Mouse (Mus musculus) liver (tissue): Measurements from ENCODE around the gene St6galnac1.
"Not testable (repeated sequence)": the region's sequence is repeated elsewhere in the genome, so short reads cannot be mapped to it uniquely, and the experiment has no call there.

Source experiments
- DNase-seq: peaks from one replicate; pipeline ENCODE4 v3.0.0-alpha.2; 2020; ENCODE audit warnings: mixed read lengths

The St6galnac1 gene

DNA sequence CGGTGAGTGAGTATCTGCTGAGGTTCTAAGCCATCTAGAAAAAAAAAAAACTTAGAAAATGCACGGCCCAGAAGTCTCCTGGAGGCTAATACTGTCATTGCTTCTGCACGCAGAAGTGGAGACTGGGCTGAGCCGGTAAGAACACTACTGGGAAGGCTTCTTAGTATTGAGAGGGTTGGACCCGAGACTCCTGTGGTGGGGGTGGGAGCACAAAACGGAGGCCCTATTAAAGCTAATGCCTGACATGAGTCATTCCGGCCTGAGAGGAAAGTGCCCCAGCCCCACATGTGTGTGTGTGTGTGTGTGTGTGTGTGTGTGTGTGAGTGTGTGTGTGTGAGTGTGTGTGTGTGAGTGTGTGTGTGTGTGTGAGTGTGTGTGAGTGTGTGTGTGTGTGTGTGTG is 31.8 kb upstream of the St6galnac1 start:
- DNase-seq, result no peak

DNA sequence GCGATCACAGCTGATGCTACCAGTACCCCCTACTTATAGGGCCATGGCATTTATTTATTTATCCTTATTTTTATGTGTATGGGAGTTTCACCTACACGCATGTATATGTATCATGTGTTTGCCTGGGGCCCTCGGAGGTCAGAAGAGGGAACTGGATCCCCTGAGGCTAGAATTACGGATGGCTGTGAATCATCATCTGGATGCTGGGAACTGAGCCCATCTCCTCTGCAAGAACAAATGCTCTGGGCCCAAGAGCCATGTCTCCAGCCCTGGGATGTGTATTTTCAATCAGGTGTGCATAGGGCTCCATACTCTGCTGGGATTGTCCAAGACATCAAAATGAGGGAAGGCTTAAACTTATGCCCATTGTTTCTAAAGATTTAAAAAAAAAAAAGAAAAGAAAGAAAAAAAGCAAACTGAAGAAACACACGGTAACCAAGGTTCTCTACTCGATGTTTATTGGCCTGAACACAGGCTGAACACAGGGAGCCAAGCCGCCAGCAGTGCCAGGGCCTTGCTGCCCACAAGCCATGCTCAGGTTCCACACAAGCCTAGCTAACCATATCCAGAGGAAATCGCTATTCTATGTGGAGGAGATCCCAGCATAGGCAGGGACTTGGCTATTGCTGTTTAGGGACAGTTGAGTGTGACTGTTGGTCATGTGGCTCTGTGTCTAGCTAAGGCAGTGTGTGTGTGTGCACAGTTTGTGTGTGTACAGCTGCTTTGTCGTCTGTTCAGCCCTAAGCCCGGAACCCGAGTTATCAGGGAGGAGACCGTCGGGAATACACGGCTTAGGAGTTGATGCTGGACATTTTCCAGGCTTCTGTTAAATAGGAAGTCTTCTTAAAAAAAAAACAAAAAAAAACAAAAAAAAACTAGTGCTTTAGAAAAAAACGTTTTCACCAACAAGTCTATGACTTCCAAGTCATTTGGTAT is 31.1 kb upstream of the St6galnac1 start:
- no peak for DNase-seq

DNA sequence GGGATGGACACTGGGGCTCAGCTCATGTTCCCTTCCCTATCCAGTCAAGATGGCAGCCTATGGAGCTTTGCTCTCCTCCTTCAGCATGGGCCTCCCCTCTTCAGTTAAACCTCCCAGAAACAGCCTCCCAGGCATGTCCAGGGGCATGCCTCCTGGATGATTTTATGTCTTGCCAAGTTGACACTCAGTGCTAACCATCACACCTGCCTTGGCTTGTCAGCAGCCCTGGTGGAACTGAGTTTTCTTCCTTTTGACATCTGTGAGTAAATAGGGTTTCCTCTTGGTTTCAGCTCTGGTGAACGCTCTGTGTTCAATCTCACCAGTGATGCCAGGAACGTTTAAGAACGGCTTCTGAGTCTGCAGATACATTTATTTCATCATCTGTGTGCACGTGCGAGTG is 27.4 kb upstream of the St6galnac1 start:
- no peak for DNase-seq

DNA sequence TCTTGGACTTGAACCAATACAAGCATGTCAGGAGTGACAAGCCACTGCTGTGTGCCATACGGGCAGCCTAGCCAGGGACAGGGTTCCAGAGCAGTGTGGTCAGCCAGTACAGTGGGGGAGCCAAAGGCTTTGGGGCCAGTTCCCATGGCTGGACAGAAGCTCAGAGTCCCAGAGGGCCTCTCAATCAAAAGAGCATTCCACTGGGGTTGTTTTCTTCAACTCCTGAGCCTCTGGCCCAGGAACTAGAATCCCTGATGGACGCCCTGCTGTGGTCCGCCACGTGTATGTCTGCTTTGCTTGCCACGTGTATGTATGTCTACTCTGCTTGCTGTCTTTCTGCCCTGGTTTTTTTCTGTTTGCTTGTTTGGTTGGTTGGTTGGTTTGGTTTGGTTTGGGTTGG is 25.8 kb upstream of the St6galnac1 start:
- DNase-seq, result no peak

DNA sequence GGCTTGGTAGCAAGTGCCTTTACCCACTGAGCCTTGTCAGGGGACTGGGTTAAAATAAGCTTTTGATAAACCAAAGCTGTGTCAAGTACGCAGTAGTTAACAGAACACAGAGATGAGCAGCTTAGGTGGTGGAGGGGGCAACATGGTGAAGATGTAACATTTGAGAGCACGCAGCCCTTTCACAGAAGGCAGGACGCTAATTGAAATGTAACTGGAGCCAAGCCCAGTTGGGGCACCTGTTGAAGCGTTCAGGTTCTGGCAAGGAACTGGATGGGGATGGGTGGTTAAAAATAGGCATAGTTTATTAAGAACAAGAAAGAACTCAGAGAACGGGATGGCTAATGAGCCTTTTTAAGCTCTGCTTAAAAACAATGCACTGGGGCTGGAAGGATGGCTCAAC is 24.1 kb upstream of the St6galnac1 start:
- DNase-seq, result no peak

DNA sequence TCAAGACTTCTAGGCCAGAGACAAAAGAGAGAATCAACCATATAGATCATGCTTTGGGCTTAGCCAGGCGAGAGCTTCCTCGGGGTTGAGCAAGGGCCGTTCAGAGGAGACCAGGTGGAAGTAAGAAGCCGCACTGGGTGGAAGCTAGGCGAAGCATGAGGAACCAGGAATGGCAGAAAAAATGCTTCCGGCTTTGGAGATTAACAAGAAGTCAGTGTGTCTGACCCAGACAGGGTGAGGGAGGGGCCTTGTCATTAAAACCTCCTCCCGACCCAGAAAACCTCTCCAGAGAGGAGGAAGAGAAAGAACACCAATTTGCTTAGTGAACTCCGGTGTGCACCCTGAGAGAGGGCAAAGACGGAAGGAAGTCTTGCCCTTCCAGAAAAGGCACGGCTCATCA is 8.9 kb upstream of the St6galnac1 start:
- DNase-seq, result no peak

DNA sequence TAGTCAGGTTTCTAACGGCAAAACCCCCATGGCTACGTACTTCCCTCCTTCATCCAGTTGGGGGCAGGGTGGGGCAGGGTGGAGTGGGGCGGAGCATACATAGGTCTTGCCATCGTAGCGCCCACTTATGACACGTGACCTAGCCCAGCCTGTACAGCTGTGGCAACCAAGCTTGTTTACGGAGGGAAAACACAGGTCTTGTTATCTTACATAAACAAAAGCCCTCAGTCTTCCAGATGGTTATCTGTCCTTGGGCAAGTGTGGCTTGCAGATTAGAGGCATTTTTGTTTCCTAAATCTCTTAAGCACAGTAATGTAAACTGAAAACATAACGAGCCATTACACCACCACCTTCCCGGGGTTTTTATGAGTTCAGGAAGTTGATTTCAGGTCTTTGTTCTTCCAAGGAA is 7.4 kb upstream of the St6galnac1 start:
- peak; percentile 78 for DNase-seq

DNA sequence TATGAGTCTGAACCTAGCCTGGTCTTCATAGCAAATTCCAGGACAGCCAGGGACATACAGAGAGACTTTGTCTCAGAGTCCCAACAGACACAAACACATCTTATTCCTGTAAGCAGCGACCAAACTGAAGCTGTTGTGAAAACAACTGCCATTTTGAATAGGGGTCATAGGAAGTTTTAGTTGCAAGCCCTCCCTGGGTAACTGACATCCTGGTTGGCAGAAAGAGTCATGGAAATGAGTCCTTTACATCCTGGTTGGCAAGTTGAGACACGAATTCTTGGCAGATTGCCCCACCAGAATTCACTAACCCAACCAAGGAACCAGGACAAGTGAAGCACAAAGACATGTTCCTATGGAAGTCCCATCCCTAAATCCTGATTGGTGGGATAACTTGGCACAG is 2.1 kb downstream of the St6galnac1 start:
- DNase-seq, result no peak

DNA sequence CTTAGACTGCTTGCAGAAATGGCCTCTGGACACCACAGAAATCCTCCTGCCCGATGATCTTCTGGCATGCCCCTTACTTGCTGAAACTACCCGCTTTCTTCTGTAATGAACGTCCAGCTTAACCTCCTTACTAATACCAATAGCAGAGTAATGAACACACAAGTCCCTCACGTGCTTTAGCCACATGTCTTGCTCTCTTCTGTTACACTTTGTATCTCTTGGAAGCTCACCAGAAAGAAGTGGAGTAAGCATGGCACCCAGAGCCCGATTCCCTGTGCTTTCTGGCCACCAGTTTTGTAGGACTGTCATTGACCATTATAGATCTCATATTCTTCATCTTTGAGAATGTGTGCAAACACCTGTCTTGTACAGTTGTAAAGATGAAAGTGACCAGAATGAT is 5.4 kb downstream of the St6galnac1 start:
- no peak for DNase-seq

DNA sequence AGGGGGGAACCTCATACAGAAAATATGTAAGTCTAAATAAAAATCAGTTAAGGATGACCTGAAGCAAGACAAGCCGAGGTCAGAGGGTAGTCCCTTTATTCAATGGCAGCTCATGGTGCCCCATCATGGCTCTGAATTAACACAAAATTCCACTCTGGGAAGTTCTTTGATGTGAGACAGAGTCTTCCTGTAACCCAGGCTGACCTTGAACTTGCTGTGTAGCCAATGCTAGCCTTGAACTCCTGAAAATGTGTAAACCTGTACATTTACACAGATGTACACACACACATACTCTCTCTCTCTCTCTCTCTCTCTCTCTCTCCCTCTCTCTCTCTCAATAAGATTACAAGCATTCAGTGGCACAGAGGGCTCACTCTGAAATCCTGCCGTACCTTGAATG is 10.4 kb downstream of the St6galnac1 start:
- no peak for DNase-seq

DNA sequence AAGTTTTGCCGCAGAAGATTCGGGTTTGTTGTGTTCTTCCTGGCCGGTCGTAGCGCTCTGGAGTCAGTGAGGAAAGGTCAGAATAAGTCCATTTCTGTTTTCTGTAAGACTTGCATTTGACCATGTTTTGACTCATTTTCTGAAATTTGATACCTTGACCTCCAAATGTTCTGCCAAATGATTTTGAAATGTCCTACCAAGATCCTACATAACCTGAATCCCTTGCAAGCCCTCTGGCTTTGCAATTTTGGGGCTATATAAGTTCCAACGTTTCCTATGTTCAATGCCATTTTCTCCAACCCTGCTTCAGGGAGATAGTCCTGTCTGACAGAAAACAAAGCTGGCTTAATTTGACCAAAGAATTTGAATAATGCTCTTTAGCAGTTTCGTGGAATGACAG is 11.0 kb downstream of the St6galnac1 start:
- no peak for DNase-seq

DNA sequence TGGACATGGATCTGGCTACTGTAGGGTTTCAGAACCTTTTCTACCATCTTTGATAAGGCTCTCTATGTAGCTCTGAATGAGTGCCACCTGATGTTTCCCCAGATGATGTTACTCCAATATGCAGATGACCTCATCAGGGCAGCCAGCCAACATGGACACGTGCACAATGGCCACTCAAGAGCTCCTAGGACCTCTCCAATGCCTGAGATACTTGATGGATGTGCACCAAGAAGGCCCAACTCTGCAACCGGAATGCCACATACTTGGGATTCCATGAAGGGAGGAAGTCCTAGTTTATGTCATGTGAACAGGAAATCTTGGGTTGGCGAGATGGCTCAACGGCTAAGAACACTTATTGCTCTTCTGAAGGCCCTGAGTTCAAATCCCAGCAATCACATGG is 20.1 kb downstream of the St6galnac1 start:
- no peak for DNase-seq

DNA sequence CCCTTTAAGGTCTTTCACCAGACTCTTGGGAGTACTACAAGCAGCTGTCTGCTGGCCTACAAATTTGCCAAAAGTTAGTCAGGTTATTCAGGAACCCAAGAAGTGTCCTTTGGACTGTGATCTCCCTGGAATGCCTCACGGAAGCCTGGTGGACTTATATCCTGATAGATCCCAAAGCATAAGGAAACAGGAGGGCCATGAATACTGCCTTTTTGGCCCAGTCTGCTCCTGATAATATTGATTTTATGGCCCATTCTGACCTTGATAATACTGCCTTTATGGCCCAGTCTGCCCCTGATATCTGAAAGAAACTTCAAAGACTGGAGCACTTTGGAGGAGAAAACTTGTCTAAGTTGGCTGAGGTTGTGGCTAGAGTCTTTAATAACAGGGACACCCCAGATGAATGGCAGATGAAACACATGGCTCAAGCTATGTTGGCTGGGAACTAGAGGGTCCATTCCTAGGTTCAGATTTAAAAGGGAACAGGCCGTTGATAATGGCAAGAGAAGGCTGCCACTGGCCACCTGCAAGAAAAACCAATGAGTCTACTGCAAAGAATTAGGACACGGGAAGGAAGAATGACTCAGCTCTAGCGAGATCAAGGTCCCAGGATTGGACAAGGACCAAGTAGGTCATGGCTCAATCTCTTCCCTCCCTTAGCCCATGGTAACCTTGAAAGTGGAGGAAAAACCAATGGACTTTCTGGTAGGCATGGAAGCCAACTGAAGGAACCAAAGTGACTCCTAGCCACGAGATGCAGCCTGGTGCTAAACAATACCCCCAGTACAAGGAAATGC is 21.4 kb downstream of the St6galnac1 start:
- no peak for DNase-seq

DNA sequence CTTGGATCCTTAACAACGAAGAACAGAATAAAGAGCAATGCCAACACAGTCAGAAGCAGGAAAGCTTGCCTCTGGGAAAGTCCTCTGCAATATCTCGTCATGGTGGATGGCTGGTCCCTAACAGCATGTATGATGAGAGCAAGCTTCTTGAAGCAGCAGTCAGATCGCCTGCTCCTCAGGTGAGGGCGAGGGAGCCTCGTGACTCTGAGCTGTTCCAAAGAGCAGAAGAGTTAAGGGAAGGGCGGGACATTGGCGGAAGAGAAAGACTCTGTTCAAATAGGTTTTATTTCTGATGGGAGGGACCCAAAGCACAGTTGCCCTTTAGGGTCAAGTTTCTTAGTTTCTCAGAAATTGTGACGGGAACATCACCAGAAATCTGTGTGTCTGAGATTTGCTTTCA is 25.6 kb downstream of the St6galnac1 start:
- no peak for DNase-seq

DNA sequence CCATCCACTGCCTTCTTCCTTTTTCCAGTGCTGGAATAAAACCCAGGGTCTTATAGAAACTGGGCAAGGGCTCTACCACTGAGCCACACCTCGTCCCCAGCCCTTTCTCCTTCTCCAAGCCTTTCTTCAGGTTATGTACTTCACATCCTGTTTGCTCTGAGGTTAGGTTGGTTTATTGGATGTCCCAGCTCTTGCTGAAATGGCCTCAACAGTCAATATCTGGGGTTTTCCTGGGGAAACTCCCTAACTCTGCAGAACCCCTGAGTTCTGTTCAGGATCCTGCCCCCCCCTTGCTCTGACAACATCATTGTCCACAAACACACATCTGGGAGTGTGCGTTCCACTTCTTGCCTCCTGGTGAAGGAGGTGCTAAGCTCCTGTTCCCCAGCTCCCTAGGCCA is 26.6 kb downstream of the St6galnac1 start:
- DNase-seq, result not testable (repeated sequence)

DNA sequence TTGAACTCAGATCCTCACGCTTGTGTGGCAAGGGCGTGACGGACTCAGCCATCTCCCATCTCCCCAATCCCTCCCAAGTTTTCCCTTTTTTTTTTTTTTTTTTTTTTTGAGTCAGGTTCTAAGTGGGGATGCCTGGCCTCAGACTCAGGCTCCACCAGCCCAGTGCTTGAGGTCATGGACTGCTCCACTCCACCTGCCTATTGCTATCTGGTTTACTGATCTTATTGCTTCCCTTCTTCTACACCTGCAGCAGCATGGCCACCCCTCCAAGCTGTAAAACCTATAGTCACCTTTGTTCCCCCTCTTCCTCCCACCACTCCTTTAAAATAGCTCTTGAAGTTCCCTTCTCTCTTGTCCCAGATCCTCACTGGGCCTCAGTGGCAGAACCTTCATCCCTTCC is 28.5 kb downstream of the St6galnac1 start:
- DNase-seq, result not testable (repeated sequence)

DNA sequence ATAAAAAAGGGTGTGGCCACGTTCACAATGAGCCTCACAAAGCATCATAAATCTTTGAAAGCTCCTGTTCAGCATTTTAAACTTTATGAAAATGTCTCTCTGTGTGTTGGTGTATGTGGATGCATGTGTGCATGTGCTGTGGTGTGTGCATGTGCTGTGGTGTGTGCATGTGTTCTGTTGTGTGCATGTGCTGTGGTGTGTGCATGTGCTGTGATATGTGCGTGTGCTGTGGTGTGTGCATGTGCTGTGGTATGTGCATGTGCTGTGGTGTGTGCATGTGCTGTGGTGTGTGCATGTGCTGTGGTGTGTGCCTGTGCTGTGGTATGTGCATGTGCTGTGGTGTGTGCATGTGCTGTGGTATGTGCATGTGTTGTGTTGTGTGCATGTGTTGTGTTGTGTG is 29.9 kb downstream of the St6galnac1 start:
- not testable (repeated sequence) for DNase-seq

DNA sequence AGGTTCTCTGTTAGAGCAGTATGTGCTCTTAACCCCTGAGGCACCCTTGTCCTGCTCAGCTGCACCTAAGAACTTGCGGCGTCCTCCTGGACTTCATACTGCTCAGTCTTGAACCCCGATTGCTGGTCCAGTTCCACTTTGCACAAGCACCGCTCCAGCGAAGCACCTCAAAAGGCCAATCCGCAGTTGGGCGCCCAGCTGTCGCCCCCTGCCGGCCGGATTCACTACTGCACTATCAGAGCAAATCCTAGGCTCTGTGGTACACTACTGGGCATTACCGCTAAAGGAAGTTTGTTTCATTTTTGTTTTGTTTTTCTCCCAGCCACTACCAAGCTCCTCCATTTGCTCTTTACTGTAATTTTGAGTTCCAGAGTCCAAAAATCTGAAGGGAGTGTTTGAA is 36.9 kb downstream of the St6galnac1 start:
- peak; percentile 19 for DNase-seq

DNA sequence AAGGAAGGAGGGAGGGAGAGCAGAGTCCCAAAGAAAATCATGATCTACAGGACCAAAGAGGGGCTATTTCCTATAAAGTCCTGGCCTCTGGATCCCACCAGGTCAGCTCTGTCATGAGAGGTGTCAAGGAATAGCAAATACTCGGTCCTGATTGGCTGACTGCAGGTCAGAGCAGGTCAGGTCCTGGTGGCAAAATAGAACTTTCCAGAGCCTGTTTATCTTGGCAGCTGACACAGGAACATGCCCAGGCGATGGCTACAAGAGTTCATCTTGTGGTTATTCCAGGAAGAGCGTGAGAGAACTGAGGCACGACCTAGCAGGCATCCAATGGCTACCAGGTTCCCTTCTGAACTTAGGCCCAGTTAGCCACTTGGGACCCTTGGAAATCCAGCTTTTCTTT is 42.8 kb downstream of the St6galnac1 start:
- no peak for DNase-seq

DNA sequence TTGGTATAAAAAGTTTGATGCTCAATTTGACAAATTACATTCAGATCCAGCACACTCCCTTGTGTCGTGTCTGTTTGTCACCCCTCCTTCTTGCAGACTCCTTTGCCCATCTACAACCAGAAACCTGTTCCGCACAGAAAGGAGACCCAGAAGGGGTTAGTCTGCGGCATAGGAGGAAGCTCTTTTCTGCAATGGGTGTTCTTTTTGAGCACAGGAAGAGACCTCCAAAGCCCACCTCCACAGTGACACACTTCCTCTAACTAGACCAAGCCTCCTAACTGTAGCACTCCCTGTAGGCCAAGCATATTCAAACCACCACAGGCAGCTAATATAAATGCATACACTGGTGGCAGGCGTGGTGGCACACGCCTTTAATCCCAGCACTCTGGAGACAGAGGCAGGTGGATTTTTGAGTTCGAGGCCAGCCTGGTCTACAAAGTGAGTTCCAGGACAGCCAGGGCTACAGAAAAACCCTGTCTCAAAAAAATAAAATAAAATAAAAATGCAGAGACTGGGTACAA is 44.2 kb downstream of the St6galnac1 start:
- not testable (repeated sequence) for DNase-seq

DNA sequence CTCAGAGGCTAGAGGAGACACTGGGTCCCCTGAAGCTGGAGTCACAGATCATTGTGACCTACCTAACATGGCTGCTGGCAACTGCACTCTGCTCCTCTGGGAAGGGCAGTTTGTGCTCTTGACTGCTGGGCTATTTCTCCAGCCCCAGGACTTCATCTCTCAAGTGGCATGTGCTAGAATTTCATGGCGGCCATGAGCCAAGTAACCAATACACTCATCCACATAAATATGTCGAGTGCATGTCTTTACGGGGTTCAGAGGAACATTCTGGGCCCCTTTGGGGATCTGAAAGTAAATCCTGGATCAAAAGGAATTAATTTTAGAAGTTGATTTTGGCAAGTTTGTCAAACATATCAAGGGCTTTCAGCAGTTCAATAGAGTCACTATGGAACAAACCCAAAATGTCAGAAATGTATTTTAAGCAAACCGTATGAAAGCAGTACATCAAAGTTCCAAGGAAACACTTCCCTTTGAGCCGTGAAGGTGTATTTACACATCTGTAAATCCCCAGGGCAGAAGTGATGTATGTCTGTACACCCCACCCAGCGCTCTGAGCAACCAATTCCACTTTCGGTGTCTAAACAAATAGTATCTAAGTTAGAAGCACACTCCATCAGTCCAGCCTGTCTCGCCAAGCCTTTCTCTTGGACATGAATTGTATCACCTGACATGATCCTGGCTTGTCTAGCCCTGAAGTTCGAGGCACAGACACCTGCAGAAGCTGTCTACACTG is 45.9 kb downstream of the St6galnac1 start:
- DNase-seq, result no peak

DNA sequence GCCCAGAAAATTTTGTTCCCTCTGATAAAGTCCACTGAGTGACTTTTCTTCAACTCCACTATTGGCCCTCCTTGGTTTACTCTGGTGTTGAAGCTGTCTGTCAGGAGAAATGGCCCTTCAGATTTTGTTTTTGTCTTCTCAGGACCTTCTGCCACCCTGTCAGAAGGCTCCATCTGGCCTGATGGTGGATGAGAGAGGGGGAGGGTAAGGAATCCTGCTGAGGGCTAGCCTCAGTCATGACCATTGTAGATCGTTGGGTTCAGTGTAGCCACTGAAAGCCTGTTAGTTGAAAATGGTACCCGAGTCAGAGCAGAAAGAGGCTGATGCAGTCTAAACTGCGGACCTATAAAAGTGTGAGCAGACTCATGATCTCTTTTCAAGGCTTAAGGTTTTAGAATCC is 49.2 kb downstream of the St6galnac1 start:
- DNase-seq, result no peak
